Mouse (Mus musculus) right cerebral cortex, postnatal 4 days (tissue): Measurements from ENCODE around the gene Hoxd11.

Experiments used
- DNase-seq: peaks from one replicate; pipeline ENCODE4 v3.0.0-alpha.2; 2022

The Hoxd11 gene

DNA sequence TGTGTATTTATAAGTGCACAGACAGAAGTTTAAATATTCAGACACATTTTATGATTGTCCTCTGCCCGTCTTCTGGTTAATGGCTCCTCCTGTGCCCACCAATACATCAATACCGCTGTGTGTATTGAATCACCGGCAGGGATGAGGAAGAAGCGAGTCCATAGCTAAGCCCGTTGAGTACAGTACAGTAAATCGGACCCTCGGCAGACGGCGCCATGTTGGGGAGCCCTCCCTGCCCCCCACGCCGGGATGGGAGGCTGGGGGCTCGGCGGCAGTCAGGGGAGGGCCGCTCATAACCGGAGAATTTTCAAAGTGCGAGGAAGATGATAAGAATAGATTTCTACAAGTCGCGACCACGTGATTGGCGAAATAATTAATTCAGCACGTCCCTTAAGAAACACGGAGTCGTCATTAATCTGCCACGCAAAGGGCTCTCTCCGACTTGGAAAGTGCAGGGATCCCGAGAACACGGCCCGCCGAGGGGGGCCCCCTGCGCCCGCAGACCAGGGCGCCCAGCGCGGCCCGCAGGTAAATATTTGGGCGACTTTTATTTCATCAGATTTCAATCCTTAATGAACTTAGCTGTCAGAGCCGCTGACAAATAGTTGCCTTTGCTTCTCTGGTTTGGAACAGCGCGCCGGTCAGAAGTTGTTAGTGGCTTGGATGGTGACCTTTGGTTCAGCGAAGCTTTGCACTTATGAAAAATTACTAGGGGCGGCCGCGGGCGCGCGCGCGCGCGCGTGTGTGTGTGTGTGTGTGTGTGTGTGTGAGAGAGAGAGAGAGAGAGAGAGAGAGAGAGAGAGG lies 53.4 kb downstream of the Hoxd11 start:
- DNase-seq = no peak

DNA sequence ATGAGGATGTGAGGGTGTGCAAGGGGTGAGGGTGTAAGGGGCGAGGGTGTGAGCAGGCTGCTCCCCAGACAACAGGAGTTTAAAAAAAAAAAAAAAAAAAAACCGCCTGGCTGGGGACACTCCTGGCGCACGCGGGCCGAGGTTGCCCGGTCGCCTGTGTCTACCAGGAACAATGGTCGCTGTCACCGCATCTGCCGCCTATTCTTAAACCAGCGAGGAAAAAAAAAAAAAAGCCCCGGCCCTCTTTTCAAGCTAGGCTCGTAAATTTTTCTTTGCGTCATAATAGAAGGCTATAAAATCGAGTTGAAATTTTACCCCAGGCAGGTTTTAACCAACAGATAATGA lies 53.9 kb downstream of the Hoxd11 start:
- DNase-seq = no peak

DNA sequence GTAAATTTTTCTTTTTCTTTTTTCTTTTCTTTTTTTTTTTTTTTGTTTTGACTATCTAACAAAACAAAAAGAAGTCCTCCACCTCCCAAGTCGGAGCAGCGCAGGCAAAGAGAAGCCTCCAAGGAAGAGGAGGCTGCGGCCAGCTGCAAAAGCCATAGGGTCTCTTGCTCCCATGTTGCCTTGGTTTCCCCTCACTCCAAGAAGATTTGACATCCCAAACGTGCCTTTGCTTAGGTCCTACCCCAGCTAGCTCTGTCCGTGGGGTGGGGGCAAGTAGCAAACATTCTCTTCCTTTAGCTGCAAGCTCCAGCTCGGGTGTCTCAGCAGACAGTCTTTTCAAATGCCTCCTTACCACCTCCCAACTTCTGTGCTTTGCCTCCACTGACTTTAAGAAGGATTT lies 54.4 kb downstream of the Hoxd11 start:
- DNase-seq = no peak

DNA sequence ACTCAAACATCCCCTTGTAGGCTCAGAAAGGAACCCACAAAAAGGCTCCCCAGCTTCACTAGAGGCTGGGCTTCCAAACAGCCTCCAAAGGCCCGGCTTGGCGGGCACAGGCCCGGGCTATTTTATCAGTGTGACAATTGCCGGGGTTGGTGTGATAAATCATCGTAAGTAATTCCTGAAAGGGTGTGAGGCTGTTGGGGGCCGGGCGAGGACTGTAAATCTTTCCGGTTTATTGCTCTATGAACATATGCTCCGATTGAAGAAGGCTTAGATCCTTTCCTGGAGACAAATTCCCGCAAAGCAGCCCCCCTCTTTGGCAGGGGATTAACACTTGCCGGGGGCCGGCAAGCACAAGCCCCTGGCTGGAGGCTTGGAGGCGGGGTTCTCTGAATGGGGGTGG lies 55.1 kb downstream of the Hoxd11 start:
- no peak for DNase-seq

DNA sequence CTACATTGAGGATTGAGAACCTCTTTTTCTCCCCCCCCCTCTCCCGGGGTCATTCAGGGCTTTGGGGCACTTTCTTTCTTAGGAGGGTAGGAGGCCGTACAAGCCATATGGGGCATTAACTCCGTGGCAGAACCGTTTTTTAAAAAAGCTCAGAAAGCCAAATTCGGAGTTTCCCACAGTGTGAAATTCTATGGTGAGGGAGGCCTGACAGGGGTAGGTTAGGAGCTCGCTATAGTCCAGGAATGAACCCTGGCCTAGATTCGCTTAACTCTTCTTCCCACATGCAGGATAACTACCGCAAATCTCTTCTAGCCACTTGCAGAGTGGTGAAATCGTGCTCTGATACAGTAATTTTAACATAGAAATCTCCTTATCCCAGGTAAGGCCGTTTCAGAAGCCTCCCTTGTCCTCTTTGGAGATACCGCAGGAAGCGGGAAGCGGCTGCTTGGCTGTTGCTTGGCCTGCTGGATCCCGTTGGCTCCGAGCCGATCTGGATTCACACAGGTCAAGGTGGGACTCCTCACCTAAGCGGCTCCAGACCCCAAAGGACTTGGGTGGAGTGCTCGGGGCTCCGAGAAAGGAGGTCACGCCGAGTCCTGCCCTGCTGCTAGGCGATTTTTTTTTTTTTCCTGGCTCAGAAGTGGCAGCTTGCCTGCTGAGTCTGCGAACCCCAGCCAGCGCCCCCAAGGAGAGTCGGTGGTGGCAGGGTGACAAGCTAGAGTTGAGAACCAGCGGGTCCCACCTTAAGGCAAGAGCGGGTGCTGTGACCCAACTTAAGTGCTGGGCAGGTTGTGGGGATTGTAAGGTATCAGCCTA lies 55.8 kb downstream of the Hoxd11 start:
- no peak for DNase-seq

DNA sequence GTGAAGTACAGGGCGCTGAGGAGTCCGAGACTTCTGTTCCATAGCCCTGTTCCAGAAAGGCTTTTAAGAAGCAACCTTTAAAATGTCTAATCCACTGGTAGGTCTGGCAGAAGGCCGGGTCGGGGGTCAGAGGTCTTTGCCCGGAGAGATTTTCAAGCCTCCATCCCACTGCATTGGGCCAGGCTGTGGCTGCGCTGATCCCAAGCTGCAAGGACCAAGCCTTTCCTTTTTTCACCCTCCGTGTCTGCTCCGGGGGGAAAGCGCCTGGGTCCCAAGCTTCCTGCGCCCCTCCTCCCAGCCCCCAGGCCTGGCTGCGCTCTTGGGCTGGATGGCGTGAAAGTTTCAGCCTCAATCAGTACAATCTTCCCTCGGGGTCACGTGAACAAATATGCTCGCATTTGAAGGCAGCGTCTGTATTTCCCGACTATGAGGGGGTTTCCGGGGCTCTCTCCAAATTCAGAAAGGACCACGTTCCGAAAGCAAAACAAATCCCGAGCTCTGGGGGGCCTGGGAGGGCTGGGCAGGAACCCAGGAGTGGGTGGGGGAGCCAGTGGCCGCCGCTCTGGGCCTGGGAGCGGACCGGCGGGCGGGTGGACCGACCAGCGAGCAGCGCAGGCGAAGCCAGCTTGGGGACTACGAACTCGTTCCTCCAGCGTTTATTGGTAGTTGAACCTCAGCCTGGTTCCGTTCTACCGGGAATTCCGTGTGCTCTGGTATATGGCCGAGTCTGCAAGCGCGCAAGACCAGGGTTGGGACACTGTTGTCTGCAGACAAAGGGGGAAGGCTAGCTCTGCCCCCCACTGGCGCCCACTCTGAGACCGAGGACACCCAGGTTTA lies 56.7 kb downstream of the Hoxd11 start:
- DNase-seq = no peak
